Mouse (Mus musculus) Muller cell, postnatal 12 days (primary cell): ENCODE measurements at regions not wholly inside any gene's neighbourhood (a gene's known extent, or its start where the extent isn't known, plus 50 kb on each side); places are given as distances from the start of the nearest gene placed in this dataset.

Source experiments
- DNase-seq: peaks from one replicate; pipeline ENCODE4 v3.0.0-alpha.2; 2015; ENCODE audit errors: inconsistent ontology term

DNA sequence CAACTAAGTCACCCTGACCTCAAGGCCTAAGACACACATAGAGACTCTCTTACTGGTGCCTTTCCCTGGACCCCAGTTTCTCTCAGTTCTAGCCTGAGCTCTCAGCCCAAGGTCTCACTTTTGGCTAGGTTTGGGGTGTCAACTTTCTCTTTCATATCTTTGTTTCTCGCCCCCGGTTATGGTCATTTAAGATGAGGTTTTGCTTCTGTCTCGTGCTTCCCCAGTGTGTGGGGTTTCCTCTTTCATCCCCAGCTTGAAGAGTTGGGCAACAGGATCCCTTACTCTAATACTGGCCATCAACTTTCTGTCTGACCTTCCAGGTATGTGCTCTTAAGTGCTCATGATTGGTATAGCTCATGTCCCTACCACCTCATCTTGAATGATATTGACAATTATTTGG is 67.5 kb downstream of the Lmo4 start:
- DNase-seq, result no peak

DNA sequence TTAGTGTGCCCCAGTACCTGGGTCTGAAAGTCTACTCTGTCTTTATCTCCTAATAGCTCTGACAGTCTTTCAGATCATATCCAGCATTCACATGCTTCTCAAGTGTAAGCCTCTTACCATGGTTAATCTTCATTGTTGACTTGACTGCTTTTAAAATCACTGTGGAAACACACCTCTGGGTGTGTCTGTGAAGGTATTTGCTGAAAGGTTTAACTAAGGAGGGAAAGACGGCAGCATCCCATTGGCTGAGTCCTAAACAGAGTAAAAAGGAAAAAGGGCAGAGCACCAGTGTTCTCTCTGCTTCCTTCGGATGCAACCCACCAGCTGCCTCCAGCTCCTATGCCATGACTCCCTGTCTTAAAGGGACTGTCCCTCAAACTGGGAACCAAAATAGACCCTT is 68.6 kb downstream of the Lmo4 start:
- DNase-seq, result no peak

DNA sequence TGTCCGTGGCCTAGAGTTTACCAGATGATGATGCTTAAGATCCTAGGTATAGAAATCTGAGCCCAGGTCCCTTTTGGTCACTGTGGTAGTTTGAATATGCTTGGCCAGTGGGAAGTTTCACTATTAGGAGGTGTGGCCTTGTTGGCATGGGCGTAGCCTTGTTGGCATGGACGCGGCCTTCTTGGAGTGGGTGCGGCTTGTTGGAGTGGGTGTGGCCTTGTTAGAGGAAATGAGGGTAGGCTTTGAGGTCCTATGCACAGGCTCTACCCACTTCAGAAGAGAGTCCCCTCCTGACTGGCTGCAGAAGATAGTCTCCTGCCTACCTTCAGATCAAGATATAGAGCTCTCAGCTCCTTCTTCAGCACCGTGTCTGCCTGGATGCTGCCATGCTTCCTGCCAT is 69.4 kb downstream of the Lmo4 start:
- no peak for DNase-seq

DNA sequence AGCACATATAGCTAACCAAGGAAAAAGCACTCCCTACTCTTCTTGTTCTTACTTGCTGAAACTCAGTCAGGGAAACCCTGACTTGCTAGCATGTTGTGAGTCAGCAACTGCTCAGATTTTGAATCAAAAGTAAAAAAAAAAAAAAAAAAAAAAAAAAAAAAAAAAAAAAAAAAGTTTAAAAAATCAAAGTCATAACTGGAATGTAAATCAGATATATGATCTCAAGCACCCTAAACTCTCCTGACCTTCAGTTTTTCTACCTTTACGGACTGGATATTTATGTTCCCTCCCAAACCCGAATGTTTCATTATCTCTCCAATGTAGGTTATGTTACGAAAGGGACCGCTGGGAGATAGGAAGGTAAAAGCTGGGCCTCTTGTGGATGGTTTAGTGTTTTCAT is 77.0 kb downstream of the Lmo4 start:
- DNase-seq, result no peak

GRCm38 (mm10) chr3:144124353-144124752 is 80.7 kb downstream of the Lmo4 start:
- peak; percentile 64 for DNase-seq

GRCm38 (mm10) chr3:144123361-144124072 is 81.5 kb downstream of the Lmo4 start:
- no peak for DNase-seq

DNA sequence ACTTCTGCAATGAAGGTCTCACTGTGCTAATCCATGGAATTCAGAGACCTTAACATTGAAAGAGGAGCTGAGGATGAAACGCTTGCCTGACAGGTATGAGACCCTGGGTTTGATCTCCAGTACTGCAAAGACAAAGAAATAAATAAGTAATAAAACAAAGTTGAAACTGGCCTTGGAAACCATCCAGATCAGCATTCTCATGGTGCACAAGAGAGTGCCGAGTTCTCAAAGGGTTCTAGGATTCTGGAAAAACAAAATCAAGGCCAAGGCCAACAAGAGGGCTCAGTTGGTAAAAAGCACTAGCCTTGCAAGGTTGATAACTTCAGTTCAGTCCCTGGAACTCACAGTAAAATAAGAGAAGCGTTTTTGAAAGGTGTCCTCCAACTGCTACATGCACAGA is 85.9 kb downstream of the Lmo4 start:
- no peak for DNase-seq

- DNase-seq, result no peak
Measured at GRCm38 (mm10) chr3:144113672-144114645, 91.1 kb downstream of the Lmo4 start.

DNA sequence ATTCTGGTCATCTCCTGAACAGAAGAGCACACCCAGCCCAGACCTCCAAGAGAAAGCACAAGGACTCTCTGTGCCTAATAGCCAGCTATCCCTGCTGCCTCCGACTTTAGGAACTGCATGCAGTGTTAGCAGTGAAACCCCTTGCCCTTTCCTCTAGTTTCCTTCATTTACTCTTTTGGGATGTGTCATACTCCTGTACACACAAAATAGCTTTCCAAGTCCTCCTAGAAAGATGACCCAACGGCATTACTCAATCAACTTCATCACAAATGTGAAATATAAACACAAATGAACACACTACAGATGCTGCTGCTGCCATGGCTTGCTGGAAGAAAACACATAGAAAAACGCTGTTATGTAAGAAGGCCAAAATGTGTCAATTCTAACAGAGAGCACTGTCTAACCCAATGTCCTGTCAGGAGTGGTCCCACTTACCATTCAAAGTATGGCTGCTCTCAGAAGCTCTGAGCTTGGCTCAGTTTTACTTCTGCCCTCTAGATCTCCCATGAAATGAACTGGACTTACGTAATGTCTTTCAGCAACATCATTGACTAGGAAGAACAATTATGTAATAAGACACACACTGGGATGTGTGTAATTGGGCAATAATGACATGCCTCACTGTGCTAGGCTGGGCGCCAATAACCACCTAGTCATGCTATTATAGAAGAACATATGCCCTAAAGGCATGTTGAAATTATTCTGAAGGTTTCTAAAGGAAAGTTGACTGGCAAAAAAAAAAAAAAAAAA is 94.5 kb downstream of the Lmo4 start:
- peak; percentile 44 for DNase-seq

DNA sequence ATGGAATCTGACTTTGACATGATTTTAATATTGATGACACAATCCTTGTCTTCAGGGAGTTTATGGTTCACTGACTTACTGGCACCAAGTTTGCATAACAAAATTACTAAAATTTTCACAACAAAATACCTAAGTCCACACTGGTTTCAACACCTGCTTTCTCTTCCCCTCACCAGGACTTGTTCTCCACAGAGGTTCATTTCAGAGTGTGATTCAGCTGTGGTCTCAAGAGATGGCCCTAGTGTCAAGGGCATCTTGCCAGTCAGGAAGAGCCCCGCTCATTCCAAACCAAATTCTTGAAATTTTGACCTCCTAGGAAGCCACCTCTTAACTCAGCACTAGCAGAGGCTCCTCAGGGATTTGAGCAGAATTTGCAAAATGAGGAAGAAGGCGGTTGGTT is 95.3 kb downstream of the Lmo4 start:
- peak; percentile 76 for DNase-seq

DNA sequence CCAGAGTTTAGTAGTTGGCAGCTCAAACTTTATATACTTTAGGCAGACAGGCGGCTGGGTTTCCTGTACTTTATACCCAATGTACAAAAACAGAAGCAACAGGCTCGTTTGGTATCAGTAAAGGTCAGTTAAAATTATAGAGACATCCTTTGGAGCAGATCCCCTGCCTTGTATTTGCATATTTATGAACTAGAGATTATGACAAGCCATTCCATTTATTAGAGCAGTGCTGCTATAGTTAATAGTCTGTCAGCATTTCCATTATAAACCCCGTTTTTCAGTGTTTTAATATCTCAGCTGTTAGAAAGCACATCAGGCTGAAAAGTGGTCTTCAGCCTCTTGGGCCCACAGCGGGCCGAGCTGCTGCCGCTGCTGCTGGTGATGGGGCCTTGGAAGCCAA is 96.7 kb downstream of the Lmo4 start:
- DNase-seq, result no peak

GRCm38 (mm10) chr3:144107664-144108063 is 97.4 kb downstream of the Lmo4 start:
- DNase-seq, result peak; percentile 97

DNA sequence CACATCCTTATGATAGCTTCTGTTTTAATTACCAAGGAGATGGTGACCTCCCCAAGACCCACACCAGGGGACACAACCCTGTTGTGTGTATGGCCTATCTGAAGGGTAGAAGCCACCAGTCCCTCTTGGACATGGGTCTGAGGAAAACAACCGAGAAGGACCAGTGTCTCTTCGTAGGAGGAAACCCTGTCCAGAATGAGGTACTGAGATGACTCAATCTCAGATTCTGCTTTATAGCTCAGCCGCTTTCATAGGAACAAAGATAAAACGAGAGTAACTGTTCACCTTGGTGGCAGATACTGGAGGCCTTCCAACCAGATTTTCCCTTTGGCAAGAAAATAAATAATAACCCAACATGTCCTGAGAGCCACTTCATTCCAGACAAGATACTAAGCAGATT is 100.7 kb downstream of the Lmo4 start:
- DNase-seq, result no peak

DNA sequence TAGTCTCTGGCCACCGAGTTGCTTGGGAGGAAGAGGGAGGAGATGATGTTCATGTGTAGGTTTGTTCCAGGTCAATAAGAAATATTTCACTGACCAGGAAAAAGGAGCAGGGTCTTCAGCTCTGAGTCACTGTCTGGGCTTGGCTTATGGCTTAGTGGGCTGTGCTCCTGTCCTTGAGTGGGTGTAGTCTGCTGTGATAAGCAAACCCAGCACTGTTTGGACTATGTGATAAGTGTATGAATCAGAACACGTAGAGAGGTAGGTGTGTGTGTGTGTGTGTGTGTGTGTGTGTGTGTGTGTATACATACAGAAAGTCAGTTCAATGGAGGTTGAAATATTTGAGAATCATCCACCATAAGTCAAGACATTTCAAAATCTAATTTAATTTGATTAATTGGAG is 105.6 kb downstream of the Lmo4 start:
- DNase-seq, result no peak

DNA sequence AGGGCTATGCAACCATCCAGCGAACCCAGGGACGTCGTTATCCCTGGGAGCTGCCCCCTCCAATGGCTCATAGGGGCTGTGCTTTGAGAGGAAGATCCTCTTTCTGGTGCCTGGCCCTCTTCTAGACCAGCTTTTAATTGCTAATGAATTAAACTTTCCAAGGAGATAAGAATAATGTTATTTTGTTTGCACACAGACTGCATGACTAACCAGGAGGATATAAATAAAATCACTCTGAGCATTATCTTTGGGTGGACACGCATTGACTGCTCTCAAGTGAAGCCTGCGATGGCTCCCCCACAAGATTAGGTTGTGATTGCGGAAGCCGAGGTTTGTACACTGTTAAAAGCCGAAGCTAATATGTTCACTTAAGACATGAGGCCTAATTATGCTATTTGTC is 106.3 kb downstream of the Lmo4 start:
- DNase-seq, result no peak

DNA sequence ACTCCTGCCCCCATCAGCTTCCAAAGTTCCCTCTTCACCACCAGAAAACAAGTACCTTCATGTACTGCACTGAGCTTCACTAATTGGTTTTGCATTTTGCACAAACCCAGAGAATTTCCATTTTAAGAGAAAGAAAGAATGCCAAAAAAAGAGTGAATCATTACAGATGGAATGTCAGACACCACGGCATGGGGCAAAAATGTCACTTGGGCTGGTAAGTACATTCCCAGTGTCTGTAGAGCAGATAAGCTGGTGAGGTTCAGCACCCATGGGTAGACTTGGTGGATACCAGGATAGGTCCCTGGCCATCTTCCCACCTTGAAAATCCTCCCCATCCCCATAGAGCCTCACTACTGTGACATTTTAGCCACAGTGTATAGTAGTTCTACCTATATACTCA is 113.8 kb downstream of the Lmo4 start:
- DNase-seq, result peak; percentile 92

GRCm38 (mm10) chr3:144089790-144090256 is 115.2 kb downstream of the Lmo4 start:
- DNase-seq, result peak; percentile 70

DNA sequence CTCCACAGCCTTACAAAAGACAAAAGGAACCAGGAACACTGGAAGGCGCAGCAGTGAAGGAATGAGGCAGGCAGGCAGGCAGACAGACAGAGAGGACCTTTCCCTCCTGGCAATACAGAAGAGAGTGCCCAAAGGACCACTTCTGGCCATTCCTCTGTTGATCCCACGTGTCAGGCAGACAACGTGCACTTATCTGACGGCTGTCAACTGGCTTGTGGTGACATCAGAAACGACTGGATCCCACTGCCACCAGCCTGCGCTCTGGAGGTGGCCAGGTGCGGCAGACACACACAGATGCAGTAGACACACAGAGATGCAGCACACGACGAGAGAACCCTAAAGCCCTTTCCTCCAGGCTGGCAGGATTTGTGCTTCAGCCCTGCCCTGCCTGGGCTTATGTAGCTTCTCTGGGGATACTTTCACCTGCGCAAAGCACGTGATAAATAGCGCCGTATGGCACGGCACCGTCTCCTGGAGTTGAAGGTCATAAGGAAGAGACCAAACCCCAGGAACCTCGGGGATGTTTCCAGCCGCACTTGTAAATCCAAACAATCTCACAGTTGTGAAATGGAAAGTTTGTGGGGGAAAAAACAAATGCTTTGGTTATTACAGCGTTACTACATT is 116.6 kb downstream of the Lmo4 start:
- DNase-seq, result no peak

DNA sequence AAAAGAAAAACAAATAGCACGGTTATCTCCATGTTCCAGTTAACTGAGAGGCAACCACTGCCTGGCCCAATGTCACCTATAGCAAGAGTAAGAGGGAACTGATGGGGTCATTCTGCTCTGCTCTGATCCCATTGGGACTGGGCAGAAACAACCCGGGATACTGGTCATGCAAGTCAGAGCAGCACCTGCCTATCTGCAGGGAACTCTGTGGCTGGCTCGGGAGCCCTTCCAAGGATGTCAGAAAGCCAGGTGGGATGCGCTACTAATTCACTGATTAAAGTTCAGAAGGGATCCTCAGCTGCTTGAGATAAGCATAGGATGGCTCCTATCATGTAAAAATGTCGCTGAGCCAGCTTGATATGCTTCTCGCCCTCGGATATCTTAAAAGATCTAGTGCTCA is 117.2 kb downstream of the Lmo4 start:
- no peak for DNase-seq

- peak; percentile 79 for DNase-seq
Measured at GRCm38 (mm10) chr3:144086176-144086575, 118.8 kb downstream of the Lmo4 start.

DNA sequence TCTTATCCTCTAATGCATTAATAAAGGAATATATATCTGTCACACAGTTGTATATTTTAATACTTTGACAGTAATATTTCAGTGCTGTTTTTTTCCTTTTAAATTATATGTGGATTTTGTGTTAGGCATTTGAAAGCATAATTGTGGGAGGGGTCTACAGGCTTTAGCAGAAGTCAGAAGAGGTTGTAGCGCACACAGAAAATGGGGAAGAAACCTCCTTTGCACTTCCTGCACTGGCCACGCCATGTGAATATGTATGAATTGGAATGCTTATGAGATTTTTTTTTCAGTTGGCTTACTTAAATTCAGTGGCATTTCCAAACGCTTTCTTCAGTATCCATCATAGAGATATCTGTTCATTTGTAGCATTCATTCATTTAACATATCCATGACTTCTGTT is 125.1 kb downstream of the Lmo4 start:
- DNase-seq, result no peak
